Mouse (Mus musculus): ENCODE results near the gene Ccdc57. TPM values are rescaled to one million over a fixed set of nuclear protein-coding genes. Genes with fewer than 3 reads are reported as not detected.
A peak's percentile ranks its signal among the peaks of the same experiment; 100 is the strongest.
"Not testable (repeated sequence)": the region's sequence is repeated elsewhere in the genome, so short reads cannot be mapped to it uniquely, and the experiment has no call there.

Gene Ccdc57
- polyA plus RNA-seq, 1 experiment from 2014 or later = 6.0 TPM

DNA sequence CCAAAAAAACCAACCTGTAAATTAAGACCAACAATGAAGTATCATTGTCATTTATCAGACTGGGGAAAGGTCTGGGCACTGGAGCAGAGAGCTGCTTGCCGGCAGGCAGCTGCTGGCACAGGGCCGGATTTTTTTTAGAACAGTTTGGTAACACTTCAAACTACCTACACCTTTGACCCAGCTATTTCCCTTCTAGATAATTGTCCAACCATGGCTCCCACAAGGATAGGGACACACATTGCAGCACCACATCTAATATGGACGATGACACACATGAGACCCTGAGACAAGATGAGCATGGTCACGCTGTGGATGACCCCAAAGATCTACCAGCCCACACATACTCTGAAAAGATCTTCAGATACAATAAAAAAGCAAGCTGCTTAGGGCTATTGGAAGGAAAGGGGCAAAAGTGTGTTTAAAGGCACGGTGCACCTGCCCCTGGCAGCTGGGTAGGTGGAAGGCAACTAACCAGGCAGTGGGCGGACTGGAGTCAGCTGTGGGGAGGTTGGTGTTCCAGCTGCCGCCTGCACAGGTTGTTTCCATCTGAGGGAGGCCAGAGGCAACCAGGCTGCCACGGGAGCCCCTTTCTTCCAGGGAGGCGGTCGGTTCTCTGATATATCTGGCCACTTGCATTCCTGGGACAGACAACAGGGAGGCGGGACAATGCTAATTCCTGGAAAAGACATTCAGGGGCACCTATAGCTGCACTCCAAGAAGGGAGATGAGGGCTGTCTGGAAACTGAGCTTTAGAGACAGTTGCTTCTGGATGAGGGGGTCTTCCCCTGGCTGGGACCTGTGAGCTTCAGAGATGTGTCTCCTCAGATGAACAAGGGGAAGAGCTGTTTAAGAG lies 80.4 kb downstream of the Ccdc57 start:
- Histone ChIP-seq H3K27ac (0 out of 2 replicates have a peak overlapping the region, but pooled peaks have one; percentile 56), H3K4me1 (peaks cover 34% of the 10 kb centered on the region), H3K36me3 (peaks cover 23% of the 10 kb centered on the region), H3K27me3 (ENCODE audit: insufficient read depth, poor library complexity, severe bottlenecking) (no peaks in the 10 kb centered on the region), H3K4me3 (no peak overlapping the region), H3K9me3 (no peaks in the 10 kb centered on the region)
- WGBS = 48% methylated on average over 11 of the region's 11 CpGs
- no peak for DNase-seq (ENCODE audit: low spot score)

DNA sequence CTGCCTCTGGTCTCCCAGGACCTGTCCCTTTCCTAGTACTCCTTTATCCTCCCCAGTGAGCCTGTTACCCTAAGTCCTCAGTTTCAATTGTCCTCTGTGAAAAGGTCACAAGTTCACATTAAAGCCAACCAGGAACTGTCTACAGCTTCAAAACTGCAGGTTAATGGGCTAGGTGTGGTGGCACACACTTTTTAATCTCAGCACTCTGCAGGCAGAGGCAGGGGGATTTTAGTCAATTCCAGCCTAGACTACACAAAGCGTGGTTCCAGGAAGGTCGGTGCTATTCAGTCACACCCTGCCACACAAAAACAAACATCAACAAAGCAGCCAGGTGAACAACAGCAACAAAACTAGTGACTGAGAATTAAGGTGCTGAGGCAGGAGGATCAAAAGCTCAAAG lies 81.1 kb downstream of the Ccdc57 start:
- H3K4me3 ChIP-seq = no peak overlapping the region
- H3K4me1 ChIP-seq = peaks cover 34% of the 10 kb centered on the region
- no peaks in the 10 kb centered on the region for H3K27me3 ChIP-seq (ENCODE audit: insufficient read depth, poor library complexity, severe bottlenecking)
- no peak for DNase-seq (ENCODE audit: low spot score)
- peaks cover 18% of the 10 kb centered on the region for H3K36me3 ChIP-seq
- WGBS = 81% methylated on average over 2 of the region's 2 CpGs
- H3K27ac ChIP-seq = no peak overlapping the region
- H3K9me3 ChIP-seq = no peaks in the 10 kb centered on the region

DNA sequence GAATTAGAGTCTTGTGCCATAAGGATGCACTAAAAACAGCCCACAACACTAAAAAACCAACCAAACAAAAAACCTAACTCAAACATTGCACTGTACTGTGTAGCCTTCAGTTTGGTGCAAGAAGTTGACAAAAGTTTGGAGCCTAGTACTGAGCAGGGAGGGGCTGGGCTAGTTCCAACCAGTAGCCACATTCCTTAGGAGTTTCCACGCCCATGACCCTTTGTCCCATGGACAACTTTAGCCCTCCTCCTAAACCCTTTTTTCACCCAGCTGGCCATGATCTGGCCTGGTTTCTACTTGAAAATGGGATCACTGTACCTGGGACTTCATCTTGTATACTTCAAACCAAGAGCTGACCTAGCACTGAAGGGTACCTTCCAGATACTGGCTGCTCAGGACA lies 81.5 kb downstream of the Ccdc57 start:
- no peaks in the 10 kb centered on the region for H3K9me3 ChIP-seq
- no peaks in the 10 kb centered on the region for H3K27me3 ChIP-seq (ENCODE audit: insufficient read depth, poor library complexity, severe bottlenecking)
- H3K4me3 ChIP-seq = no peak overlapping the region
- peaks cover 15% of the 10 kb centered on the region for H3K36me3 ChIP-seq
- H3K27ac ChIP-seq = no peak overlapping the region
- WGBS = 58% methylated on average over 1 of the region's 1 CpGs
- DNase-seq (ENCODE audit: low spot score) = no peak
- peaks cover 34% of the 10 kb centered on the region for H3K4me1 ChIP-seq

DNA sequence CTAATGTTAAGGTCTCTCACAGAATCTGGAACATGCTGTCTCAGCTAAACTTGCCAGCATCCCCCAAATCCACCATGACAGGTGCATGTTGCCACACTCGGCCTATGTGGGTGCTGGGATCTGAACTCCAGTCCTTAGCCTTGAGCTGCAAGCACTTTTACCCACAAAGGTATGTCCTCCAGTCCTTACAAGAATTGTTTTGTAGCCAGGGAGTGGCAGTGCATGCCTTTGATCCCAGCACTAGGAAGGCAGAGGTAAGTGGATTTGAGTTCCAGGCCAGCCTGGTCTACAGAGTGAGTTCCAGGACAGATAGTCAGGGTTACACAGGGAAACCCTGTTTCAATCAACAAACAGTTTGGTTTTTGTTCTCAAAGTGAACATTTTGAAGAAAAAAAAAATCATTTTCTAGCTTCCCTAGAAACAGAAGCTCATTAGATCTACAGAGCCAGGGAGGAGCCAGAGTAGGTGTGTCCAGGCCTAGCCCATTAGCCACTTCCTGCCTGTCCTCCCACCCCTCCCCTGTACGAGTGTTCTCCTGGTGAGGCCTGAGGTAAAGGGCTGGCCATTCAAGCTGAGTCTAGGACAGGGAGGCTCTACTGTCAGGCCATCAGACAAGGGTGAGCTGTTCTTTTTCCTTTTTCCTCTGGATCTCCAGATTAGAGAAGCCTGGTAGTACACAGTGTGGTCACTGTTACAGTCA lies 82.2 kb downstream of the Ccdc57 start:
- Histone ChIP-seq H3K9me3 (no peaks in the 10 kb centered on the region), H3K27ac (no peak overlapping the region), H3K4me1 (peaks cover 34% of the 10 kb centered on the region), H3K27me3 (ENCODE audit: insufficient read depth, poor library complexity, severe bottlenecking) (no peaks in the 10 kb centered on the region), H3K4me3 (no peak overlapping the region), H3K36me3 (peaks cover 13% of the 10 kb centered on the region)
- 49% methylated on average over 2 of the region's 2 CpGs for WGBS
- DNase-seq (ENCODE audit: low spot score) = no peak

DNA sequence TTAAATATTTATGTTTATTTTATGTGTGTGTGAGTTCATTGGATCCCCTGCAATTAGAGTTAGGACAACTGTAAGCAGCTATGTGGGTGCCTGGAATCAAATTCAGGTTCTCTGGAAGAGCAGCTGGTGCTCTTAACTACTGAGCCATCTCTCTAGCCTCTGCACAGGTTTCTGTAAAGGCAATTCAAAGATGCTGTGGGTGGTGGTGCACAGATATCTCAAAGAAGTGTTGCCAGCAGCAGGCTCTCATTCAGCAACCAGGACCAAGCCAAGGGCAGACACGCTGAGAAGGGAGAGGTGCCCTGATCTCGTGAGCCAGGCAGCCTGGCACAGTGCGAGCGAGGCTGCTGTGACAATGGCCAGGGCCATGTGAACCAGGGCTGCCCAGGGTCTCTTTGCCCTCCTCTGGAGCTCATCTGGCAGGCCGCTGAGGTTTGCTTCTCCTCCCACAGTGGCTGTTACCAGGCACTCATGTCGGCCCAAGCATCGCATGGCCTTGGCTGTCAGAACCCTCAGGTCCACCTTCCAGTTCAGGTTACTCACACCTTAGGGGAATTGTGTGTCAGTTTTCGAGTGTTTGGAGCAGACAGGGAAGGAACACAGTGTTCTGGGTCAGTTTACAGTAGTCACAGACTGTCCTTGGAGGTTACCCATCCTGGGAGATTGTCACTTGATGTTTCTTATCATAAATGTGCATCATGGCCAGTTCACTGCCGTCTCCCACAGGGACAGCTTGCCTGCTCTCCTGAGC lies 85.8 kb downstream of the Ccdc57 start:
- WGBS = 82% methylated on average over 9 of the region's 9 CpGs
- Histone ChIP-seq H3K27ac (no peak overlapping the region), H3K9me3 (no peaks in the 10 kb centered on the region), H3K4me3 (no peak overlapping the region), H3K36me3 (no peaks in the 10 kb centered on the region), H3K4me1 (peaks cover 13% of the 10 kb centered on the region), H3K27me3 (ENCODE audit: insufficient read depth, poor library complexity, severe bottlenecking) (no peaks in the 10 kb centered on the region)
- DNase-seq (ENCODE audit: low spot score) = no peak

DNA sequence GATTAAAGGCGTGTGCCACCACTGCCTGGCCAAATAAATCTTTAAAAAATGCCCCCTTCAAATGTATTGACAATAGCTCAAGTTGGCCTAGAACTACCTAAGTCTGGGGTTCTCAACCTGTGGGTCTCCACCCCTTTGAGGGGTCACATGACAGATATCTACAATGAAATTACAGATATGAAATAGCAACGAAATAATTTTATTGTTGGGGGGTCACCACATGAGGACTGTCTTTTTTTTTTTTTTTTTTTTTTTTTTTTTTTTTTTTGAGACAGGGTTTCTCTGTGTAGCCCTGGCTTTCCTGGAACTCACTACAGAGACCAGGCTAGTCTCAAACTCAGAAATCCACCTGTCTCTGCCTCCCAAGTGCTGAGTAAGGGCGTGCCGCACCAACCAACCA lies 88.3 kb downstream of the Ccdc57 start:
- DNase-seq (ENCODE audit: low spot score) = no peak
- Histone ChIP-seq H3K4me3 (no peak overlapping the region), H3K36me3 (no peaks in the 10 kb centered on the region), H3K27me3 (ENCODE audit: insufficient read depth, poor library complexity, severe bottlenecking) (no peaks in the 10 kb centered on the region), H3K27ac (no peak overlapping the region), H3K9me3 (no peaks in the 10 kb centered on the region), H3K4me1 (peaks cover 2% of the 10 kb centered on the region)
- WGBS = 83% methylated on average over 4 of the region's 4 CpGs

DNA sequence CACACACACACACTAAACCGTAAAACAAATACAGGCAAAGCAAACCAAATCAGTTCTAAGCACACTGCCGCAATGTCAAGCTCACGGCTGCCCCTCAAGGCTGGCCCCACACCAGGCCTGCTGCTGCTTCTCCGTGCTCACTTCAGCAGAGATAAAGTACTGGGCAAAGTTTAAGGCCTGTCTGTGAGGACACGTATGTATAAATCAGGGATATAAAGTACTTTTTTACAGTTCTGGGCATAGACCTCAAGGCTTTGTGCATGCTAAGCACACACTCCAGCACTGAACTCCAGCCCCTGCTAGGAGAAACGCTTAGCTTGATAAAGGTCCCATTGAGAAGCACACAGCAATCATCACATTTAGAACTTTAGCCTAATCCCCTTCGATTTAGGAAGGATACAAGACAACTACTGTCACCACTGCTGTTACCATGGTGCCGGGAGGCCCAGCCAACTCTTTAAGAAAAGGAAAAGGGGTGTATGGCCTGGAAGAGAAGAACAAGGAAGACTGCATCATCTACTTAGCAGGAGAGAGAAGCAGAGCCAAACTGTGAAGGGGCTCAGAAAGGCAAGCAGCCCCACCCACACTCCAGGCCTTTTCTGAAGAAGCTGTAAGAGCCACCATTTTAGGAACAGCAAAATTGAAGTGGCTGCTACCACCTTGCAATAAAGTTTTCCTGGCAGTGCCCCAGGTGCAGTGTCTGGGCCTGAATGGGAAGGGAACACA lies 99.0 kb downstream of the Ccdc57 start:
- DNase-seq (ENCODE audit: low spot score) = no peak
- WGBS = 51% methylated on average over 8 of the region's 8 CpGs
- peak overlapping the region; percentile 69 for H3K27ac ChIP-seq

DNA sequence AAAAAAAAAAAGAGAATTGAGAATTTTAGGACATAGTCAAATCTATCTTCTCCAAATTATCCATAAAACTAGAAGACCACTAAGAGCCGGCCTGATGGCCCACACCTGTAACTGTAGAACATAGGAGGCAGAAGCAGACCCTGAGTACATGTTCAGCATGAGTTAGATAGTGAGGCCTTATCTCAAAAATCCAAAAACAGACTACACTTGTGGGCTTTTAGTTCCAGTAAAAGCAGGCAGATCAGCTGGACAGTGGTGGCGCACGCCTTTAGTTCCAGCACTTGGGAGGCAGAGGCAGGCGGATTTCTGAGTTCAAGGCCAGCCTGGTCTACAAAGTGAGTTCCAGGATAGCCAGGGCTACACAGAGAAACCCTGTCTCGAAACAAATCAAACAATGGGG lies 99.7 kb downstream of the Ccdc57 start:
- 85% methylated on average over 5 of the region's 5 CpGs for WGBS
- H3K36me3 ChIP-seq; DNase-seq (ENCODE audit: low spot score); H3K27me3 ChIP-seq (ENCODE audit: insufficient read depth, poor library complexity, severe bottlenecking); H3K9me3 ChIP-seq; H3K4me3 ChIP-seq: not testable (repeated sequence)
- 0 out of 2 replicates have a peak overlapping the region, but pooled peaks have one; percentile 69 for H3K27ac ChIP-seq
- H3K4me1 ChIP-seq = peaks cover 37% of the 10 kb centered on the region

More for the DNA sequence above, 99.0 kb downstream of the Ccdc57 start:
- H3K4me3 ChIP-seq = no peak overlapping the region
- no peaks in the 10 kb centered on the region for H3K9me3 ChIP-seq
- H3K27me3 ChIP-seq (ENCODE audit: insufficient read depth, poor library complexity, severe bottlenecking) = no peaks in the 10 kb centered on the region
- H3K4me1 ChIP-seq = peaks cover 35% of the 10 kb centered on the region
- H3K36me3 ChIP-seq = 0 out of 2 replicates have a peak, but pooled peaks cover 2% of the 10 kb centered on the region

DNA sequence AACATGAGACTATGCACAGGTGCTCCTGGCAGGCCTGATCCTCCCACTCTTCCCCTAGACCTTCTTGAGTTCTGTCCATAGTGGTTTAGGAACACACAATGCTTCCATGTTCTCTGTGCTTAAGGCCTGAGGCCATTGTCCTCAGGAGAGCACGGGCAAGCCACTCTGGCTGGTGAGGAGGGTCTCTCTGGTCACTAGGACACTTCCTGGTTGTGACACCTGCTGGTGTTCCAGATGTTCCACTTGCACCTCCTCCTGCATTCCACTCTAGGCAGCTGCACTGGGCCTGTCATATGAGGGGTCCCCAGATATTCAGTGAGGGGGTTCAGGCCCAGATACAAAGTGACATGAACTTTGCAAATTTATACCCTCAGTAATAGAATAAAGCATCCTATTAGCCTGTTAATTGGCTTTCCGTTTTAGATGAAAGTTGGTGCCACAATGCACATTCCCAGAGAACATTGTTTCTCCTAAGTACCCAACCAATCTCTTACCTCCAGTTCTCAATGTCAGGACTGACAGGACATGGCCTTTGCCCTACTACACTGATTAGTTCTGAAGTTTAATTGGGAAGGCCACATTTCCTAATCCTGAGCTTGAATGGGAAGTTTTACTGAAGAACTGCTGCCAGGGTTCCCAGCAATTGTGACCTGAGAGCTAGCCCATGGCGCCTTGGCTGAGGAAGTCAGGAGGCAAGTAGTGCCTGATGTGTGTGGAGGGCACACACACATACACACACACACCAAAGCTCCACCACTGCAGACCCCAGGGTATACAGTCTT lies 100.8 kb downstream of the Ccdc57 start:
- Histone ChIP-seq H3K4me3 (no peak overlapping the region), H3K36me3 (0 out of 2 replicates have a peak, but pooled peaks cover 2% of the 10 kb centered on the region), H3K9me3 (no peaks in the 10 kb centered on the region), H3K27ac (no peak overlapping the region), H3K27me3 (ENCODE audit: insufficient read depth, poor library complexity, severe bottlenecking) (no peaks in the 10 kb centered on the region), H3K4me1 (peaks cover 41% of the 10 kb centered on the region)
- 83% methylated on average over 3 of the region's 3 CpGs for WGBS
- no peak for DNase-seq (ENCODE audit: low spot score)

DNA sequence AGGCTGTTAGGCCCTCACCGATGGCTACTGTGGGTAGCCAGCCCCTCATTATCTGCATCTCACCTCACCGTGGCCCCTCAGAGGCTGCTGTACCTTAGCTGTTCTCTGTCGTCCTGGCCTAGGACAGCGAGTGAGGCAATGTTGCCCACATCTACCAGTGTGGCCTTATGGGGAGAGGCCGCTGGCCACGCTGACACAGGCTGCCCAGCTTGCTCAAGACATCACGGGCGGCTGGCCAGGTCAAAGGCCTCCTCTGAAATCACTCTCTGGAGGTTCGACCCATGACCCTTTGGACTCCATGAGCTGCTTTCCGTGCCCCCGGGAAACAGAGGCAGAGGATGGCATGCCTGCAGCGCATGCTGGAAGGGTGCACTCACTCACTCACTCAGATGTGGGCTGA lies 102.0 kb downstream of the Ccdc57 start:
- WGBS = 89% methylated on average over 12 of the region's 12 CpGs
- H3K27ac ChIP-seq = 0 out of 2 replicates have a peak overlapping the region, but pooled peaks have one; percentile 52
- no peak for DNase-seq (ENCODE audit: low spot score)

DNA sequence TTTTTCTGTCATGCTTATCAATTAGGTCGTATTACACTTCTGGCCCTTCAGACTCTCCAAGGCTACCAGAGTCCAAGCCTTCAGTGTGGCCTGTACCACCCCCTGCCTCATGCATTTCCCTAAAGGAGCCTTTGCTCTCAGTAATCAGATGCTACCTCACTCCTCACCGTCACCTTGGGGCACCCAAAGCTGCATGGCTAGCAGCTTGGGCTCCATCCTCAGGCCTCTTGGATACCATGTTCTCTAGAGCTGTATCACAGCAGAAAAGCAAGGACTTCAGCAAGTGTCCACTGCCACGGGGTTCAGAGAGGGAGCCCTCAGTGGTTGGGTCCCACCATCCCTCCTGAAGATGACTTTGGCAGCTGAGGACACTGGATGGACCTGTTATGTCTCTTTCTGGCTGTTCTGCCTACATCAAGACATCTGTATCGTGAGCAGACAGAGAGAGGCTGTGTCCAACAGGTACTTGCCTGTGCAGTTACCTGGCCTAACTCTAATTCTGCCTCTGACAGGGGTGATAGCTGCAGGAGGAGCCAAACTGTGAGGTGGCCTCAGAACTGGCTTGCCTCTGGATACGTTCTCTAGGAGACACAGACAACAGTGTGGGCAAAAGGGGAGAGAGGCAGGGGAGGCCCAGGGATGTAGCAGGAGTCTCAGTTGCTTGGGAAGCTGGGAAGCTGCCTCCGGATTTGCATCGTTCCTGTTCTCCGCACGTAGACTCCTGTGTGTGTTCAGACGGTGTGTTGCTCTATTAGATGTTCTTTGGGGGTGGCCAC lies 102.7 kb downstream of the Ccdc57 start:
- Histone ChIP-seq H3K27ac (no peak overlapping the region), H3K27me3 (ENCODE audit: insufficient read depth, poor library complexity, severe bottlenecking) (no peaks in the 10 kb centered on the region), H3K4me3 (no peak overlapping the region), H3K36me3 (peaks cover 2% of the 10 kb centered on the region; the same call in 1 of the 2 replicates), H3K9me3 (no peaks in the 10 kb centered on the region), H3K4me1 (peaks cover 59% of the 10 kb centered on the region)
- WGBS = 81% methylated on average over 10 of the region's 10 CpGs
- no peak for DNase-seq (ENCODE audit: low spot score)

More for the DNA sequence above, 102.0 kb downstream of the Ccdc57 start:
- Histone ChIP-seq H3K27me3 (ENCODE audit: insufficient read depth, poor library complexity, severe bottlenecking) (no peaks in the 10 kb centered on the region), H3K4me3 (no peak overlapping the region), H3K36me3 (peaks cover 2% of the 10 kb centered on the region; the same call in 1 of the 2 replicates), H3K9me3 (no peaks in the 10 kb centered on the region), H3K4me1 (peaks cover 51% of the 10 kb centered on the region)
